Mouse (Mus musculus) adrenal gland, adult (tissue): ENCODE measurements around the gene Gm29049.
"Not testable (repeated sequence)": the region's sequence is repeated elsewhere in the genome, so short reads cannot be mapped to it uniquely, and the experiment has no call there.

Experiments
- DNase-seq, 2 experiments: peaks; one replicate each; pipeline ENCODE4 v3.0.0; 2022 to 2023; ENCODE audit warnings: low spot score in 1 of 2; ENCODE audit not compliant: inconsistent age in 2 of 2

Gm29049 gene

DNA sequence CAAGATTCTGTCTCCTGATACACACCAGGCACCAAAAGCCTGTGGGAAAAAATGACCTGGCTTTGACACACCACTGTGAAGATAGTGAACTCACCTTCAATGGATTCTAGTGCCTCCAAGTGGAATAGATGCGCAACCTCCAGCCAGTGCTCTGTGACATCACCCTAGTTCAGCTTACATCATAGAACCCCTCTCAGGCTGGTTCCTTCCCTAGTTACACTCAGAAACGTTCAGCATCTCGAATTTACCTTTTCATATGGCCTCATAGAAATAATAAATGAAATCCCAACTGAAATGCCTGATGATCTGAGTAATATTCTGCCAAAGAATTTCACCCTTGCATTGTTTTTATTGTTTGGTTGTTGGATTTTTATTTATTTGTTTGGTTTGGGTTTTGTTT, at the start of gene Gm29049:
Gm29049 (minus strand) TSS at position 101 of the 400 bp plus-strand sequence.
- DNase-seq, result not testable (repeated sequence)
